Mouse (Mus musculus): ENCODE measurements at regions not wholly inside any gene's neighbourhood (a gene's known extent, or its start where the extent isn't known, plus 50 kb on each side); places are given as distances from the start of the nearest gene placed in this dataset.
A peak's percentile ranks its signal among the peaks of the same experiment; 100 is the strongest.

- no peak for DNase-seq
- Histone ChIP-seq H3K4me3 (ENCODE audit: control insufficient read depth, insufficient read depth, low read length) (no peak overlapping the region), H3K36me3 (ENCODE audit: control insufficient read depth, insufficient read depth, low read length) (no peaks in the 10 kb centered on the region), H3K27ac (ENCODE audit: control insufficient read depth, insufficient read depth, low read length) (no peak overlapping the region), H3K27me3 (ENCODE audit: control insufficient read depth, insufficient read depth, low read length) (no peaks in the 10 kb centered on the region), H3K4me1 (replicated peaks; ENCODE audit: control insufficient read depth, insufficient read depth, low read length) (no peaks in the 10 kb centered on the region)
- no peak for TF ChIP-seq POLR2A (IDR thresholded peaks at IDR 0.05; ENCODE audit: control insufficient read depth, extremely low read depth, insufficient read depth, low read length, poor library complexity)
- no peak for TF ChIP-seq CTCF (IDR thresholded peaks at IDR 0.05; ENCODE audit: borderline replicate concordance, control insufficient read depth, extremely low read depth, insufficient read depth, low read length, poor library complexity)
- 96% methylated on average over 5 of the region's 5 CpGs for WGBS
These were observed 145.1 kb upstream of the Gadl1 start for GRCm38 (mm10) chr9:115764136-115764535.

GRCm38 (mm10) chr9:115766471-115766870 lies 142.8 kb upstream of the Gadl1 start:
- Histone ChIP-seq H3K4me1 (replicated peaks; ENCODE audit: control insufficient read depth, insufficient read depth, low read length) (no peaks in the 10 kb centered on the region), H3K4me3 (ENCODE audit: control insufficient read depth, insufficient read depth, low read length) (no peak overlapping the region), H3K27me3 (ENCODE audit: control insufficient read depth, insufficient read depth, low read length) (no peaks in the 10 kb centered on the region), H3K36me3 (ENCODE audit: control insufficient read depth, insufficient read depth, low read length) (no peaks in the 10 kb centered on the region), H3K27ac (ENCODE audit: control insufficient read depth, insufficient read depth, low read length) (no peak overlapping the region)
- TF ChIP-seq POLR2A (IDR thresholded peaks at IDR 0.05; ENCODE audit: control insufficient read depth, extremely low read depth, insufficient read depth, low read length, poor library complexity) (no peak), CTCF (IDR thresholded peaks at IDR 0.05; ENCODE audit: borderline replicate concordance, control insufficient read depth, extremely low read depth, insufficient read depth, low read length, poor library complexity) (no peak)
- no peak for DNase-seq
- 97% methylated on average over 6 of the region's 6 CpGs for WGBS

- Histone ChIP-seq H3K4me3 (ENCODE audit: control insufficient read depth, insufficient read depth, low read length) (no peak overlapping the region), H3K27ac (ENCODE audit: control insufficient read depth, insufficient read depth, low read length) (no peak overlapping the region), H3K36me3 (ENCODE audit: control insufficient read depth, insufficient read depth, low read length) (no peaks in the 10 kb centered on the region), H3K27me3 (ENCODE audit: control insufficient read depth, insufficient read depth, low read length) (no peaks in the 10 kb centered on the region), H3K4me1 (replicated peaks; ENCODE audit: control insufficient read depth, insufficient read depth, low read length) (no peaks in the 10 kb centered on the region)
- DNase-seq: no peak
- 80% methylated on average over 8 of the region's 8 CpGs for WGBS
- no peak for TF ChIP-seq CTCF (IDR thresholded peaks at IDR 0.05; ENCODE audit: borderline replicate concordance, control insufficient read depth, extremely low read depth, insufficient read depth, low read length, poor library complexity)
- TF ChIP-seq POLR2A (IDR thresholded peaks at IDR 0.05; ENCODE audit: control insufficient read depth, extremely low read depth, insufficient read depth, low read length, poor library complexity): no peak
These were observed 134.1 kb upstream of the Gadl1 start for GRCm38 (mm10) chr9:115775112-115775511.

- Histone ChIP-seq H3K27me3 (ENCODE audit: control insufficient read depth, insufficient read depth, low read length) (no peaks in the 10 kb centered on the region), H3K4me3 (ENCODE audit: control insufficient read depth, insufficient read depth, low read length) (no peak overlapping the region), H3K27ac (ENCODE audit: control insufficient read depth, insufficient read depth, low read length) (no peak overlapping the region), H3K4me1 (replicated peaks; ENCODE audit: control insufficient read depth, insufficient read depth, low read length) (no peaks in the 10 kb centered on the region), H3K36me3 (ENCODE audit: control insufficient read depth, insufficient read depth, low read length) (no peaks in the 10 kb centered on the region)
- no peak for DNase-seq
- 96% methylated on average over 7 of the region's 7 CpGs for WGBS
- TF ChIP-seq CTCF (IDR thresholded peaks at IDR 0.05; ENCODE audit: borderline replicate concordance, control insufficient read depth, extremely low read depth, insufficient read depth, low read length, poor library complexity) (no peak), POLR2A (IDR thresholded peaks at IDR 0.05; ENCODE audit: control insufficient read depth, extremely low read depth, insufficient read depth, low read length, poor library complexity) (no peak)
These were observed 133.4 kb upstream of the Gadl1 start for GRCm38 (mm10) chr9:115775858-115776257.

- Histone ChIP-seq H3K4me1 (replicated peaks; ENCODE audit: control insufficient read depth, insufficient read depth, low read length) (no peaks in the 10 kb centered on the region), H3K36me3 (ENCODE audit: control insufficient read depth, insufficient read depth, low read length) (no peaks in the 10 kb centered on the region), H3K27me3 (ENCODE audit: control insufficient read depth, insufficient read depth, low read length) (no peaks in the 10 kb centered on the region), H3K27ac (ENCODE audit: control insufficient read depth, insufficient read depth, low read length) (no peak overlapping the region), H3K4me3 (ENCODE audit: control insufficient read depth, insufficient read depth, low read length) (no peak overlapping the region)
- TF ChIP-seq POLR2A (IDR thresholded peaks at IDR 0.05; ENCODE audit: control insufficient read depth, extremely low read depth, insufficient read depth, low read length, poor library complexity) (no peak), CTCF (IDR thresholded peaks at IDR 0.05; ENCODE audit: borderline replicate concordance, control insufficient read depth, extremely low read depth, insufficient read depth, low read length, poor library complexity) (no peak)
- peak; percentile 16 for DNase-seq
- 84% methylated on average over 9 of the region's 9 CpGs for WGBS
These were observed 132.0 kb upstream of the Gadl1 start for GRCm38 (mm10) chr9:115777097-115777864.

- no peak for TF ChIP-seq POLR2A (IDR thresholded peaks at IDR 0.05; ENCODE audit: control insufficient read depth, extremely low read depth, insufficient read depth, low read length, poor library complexity)
- no peak for TF ChIP-seq CTCF (IDR thresholded peaks at IDR 0.05; ENCODE audit: borderline replicate concordance, control insufficient read depth, extremely low read depth, insufficient read depth, low read length, poor library complexity)
- WGBS: 97% methylated on average over 5 of the region's 5 CpGs
- Histone ChIP-seq H3K27me3 (ENCODE audit: control insufficient read depth, insufficient read depth, low read length) (no peaks in the 10 kb centered on the region), H3K36me3 (ENCODE audit: control insufficient read depth, insufficient read depth, low read length) (no peaks in the 10 kb centered on the region), H3K4me3 (ENCODE audit: control insufficient read depth, insufficient read depth, low read length) (no peak overlapping the region), H3K27ac (ENCODE audit: control insufficient read depth, insufficient read depth, low read length) (no peak overlapping the region), H3K4me1 (replicated peaks; ENCODE audit: control insufficient read depth, insufficient read depth, low read length) (no peaks in the 10 kb centered on the region)
- no peak for DNase-seq
These were observed 130.4 kb upstream of the Gadl1 start for GRCm38 (mm10) chr9:115778862-115779261.
